Mouse (Mus musculus) ES-E14 (cell line): Measurements from ENCODE around the gene Palld. TPM values are rescaled to one million over a fixed set of nuclear protein-coding genes. Genes with fewer than 3 reads are reported as not detected.

Source experiments
- DNase-seq: peaks from one replicate; pipeline ENCODE4 v3.0.0-alpha.2; 2013; ENCODE audit warnings: low read depth, low spot score
- H3K27ac ChIP-seq: 2 replicates; pipeline ENCODE4 v1.5.1; 2012; ENCODE audit warnings: low read depth, mild to moderate bottlenecking, low read length, moderate library complexity, mixed read lengths; ENCODE audit not compliant: poor library complexity, insufficient read depth, severe bottlenecking
- H3K36me3 ChIP-seq: 2 replicates; pipeline ENCODE4 v1.6.1; 2012; ENCODE audit warnings: mild to moderate bottlenecking, low read length, moderate library complexity, mixed read lengths; ENCODE audit not compliant: control insufficient read depth, poor library complexity, insufficient read depth, severe bottlenecking
- H3K4me1 ChIP-seq, 2 experiments: fragments of 150-350 bp in 1 of 2; sonication (generic) in 1 of 2; 2 replicates each; pipeline ENCODE4 v1.6.1; 2012; ENCODE audit warnings: low read length in 2 of 2, mild to moderate bottlenecking in 1 of 2, mixed read lengths in 1 of 2; ENCODE audit not compliant: control insufficient read depth in 2 of 2, insufficient read depth in 2 of 2, poor library complexity in 1 of 2
- H3K4me3 ChIP-seq, 2 experiments: fragments of 150-350 bp in 1 of 2; sonication (generic) in 1 of 2; 2 replicates each; pipeline ENCODE4 v1.5.1; 2012; ENCODE audit warnings: low read length in 2 of 2, low read depth in 1 of 2, mild to moderate bottlenecking in 1 of 2, mixed read lengths in 1 of 2; ENCODE audit not compliant: insufficient read depth in 1 of 2, poor library complexity in 1 of 2, severe bottlenecking in 1 of 2
- H3K9ac ChIP-seq: 2 replicates; pipeline ENCODE4 v1.6.1; 2012; ENCODE audit warnings: low read depth, mild to moderate bottlenecking, low read length, mixed read lengths; ENCODE audit not compliant: poor library complexity, insufficient read depth, severe bottlenecking
- H3K9me3 ChIP-seq: fragments of 150-350 bp; sonication (generic); 2 replicates; pipeline ENCODE4 v1.6.1; 2012; ENCODE audit warnings: low read depth, mild to moderate bottlenecking, low read length; ENCODE audit not compliant: control insufficient read depth, insufficient read depth
- CHD2 ChIP-seq: IDR thresholded peaks from 2 replicates; pipeline ENCODE4 v1.6.1; 2014; ENCODE audit warnings: mild to moderate bottlenecking, low read depth, low read length, inconsistent platforms
- HCFC1 ChIP-seq: IDR thresholded peaks from 2 replicates; pipeline ENCODE4 v1.6.1; 2012; ENCODE audit warnings: low read length, inconsistent platforms, borderline replicate concordance; ENCODE audit not compliant: insufficient read depth
- MAFK ChIP-seq: IDR thresholded peaks from 2 replicates; pipeline ENCODE4 v1.6.1; 2014; ENCODE audit warnings: mild to moderate bottlenecking, low read depth, low read length, inconsistent platforms; ENCODE audit not compliant: insufficient read depth
- ZC3H11A ChIP-seq: IDR thresholded peaks from 2 replicates; pipeline ENCODE4 v1.6.1; 2012; ENCODE audit warnings: low read depth, mild to moderate bottlenecking, inconsistent platforms, low read length, borderline replicate concordance
- ZNF384 ChIP-seq: IDR thresholded peaks from 2 replicates; pipeline ENCODE4 v1.6.1; 2012; ENCODE audit warnings: low read depth, low read length, inconsistent platforms
- in situ Hi-C, 2 experiments: fragments of 600-800 bp; cut with MboI; formaldehyde crosslinking; loops; one replicate each; pipeline ENCODE4 v1.15.1; 2025; ENCODE audit warnings: low sequenced_read_pairs in 2 of 2, inconsistent platforms in 1 of 2; ENCODE audit not compliant: unreplicated experiment in 2 of 2
- total RNA-seq: library from RNA; depleted of rRNA; stranded (reverse); fragments of 300-350 nt; gene quantifications from 2 replicates; pipeline ENCODE4 v1.2.3, GENCODE M21; 2012

Palld gene
- total RNA-seq, 1 experiment, result 36.3 TPM

DNA sequence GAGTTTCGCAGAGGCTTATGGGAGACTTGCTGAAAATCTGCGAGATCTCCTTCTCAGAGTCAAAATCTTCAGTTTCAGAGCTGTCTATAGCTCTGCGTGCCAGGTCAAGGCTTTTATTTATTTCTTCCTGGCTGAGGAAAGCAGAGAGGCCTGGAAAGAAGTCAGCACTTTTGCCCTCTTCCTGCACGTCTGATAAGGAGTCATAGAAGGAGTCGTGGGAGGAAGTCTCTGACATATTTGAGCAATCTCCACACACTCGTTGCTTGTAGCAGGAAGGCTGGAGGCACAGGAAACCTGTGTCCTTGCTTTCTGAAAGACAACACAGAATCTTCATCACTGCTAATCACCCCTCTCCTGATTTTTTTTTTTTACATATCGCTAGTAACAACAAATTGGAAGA, 24.9 kb downstream of the Palld start:
- no peaks in the 10 kb centered on the region for H3K4me1 ChIP-seq
- H3K27ac ChIP-seq, result no peak overlapping the region
- no peak overlapping the region for H3K9ac ChIP-seq
- DNase-seq, result no peak
- H3K36me3 ChIP-seq, result no peaks in the 10 kb centered on the region
- in situ Hi-C loops, result loop anchor here in 1 of 2 experiments (10.0 kb wide), 2 partner anchors 173 to 343 kb away; no protein-coding TSS in a partner anchor
- H3K4me3 ChIP-seq, result peak overlapping the region in 1 of 2 experiments; percentile 54; a peak in 1 of 4 replicates
- TF ChIP-seq HCFC1 (no peak), ZC3H11A (no peak), MAFK (no peak), CHD2 (no peak), ZNF384 (no peak)
- H3K9me3 ChIP-seq, result no peaks in the 10 kb centered on the region

DNA sequence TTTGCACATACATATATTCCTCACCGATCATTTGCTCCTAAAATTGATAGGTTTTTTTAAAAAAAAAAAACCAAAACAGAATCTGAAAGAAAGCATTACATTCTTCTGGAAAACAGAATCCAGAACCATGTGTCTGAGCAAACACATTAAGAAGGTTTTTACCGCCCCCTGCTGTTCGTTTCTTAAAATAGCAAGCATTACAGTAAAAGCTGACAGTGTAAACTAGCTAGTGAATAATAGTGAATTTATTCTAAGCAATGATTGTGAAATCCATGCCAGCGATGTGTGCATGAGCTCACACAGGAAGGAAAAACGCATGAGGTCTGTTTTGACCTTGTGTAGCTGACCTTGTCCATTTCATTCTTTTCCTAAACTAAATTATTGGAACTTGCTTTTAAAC, 27.2 kb downstream of the Palld start:
- Histone ChIP-seq H3K27ac (no peak overlapping the region), H3K4me3 (no peak overlapping the region), H3K9me3 (no peaks in the 10 kb centered on the region), H3K9ac (no peak overlapping the region), H3K4me1 (no peaks in the 10 kb centered on the region), H3K36me3 (no peaks in the 10 kb centered on the region)
- DNase-seq, result peak; percentile 63
- in situ Hi-C loops, result loop anchor here in 1 of 2 experiments (10.0 kb wide), 2 partner anchors 170 to 340 kb away; no protein-coding TSS in a partner anchor
- TF ChIP-seq MAFK (peak; percentile 68; the same call in 1 of the 2 replicates), ZNF384 (no peak), ZC3H11A (peak; percentile 84; the same call in 1 of the 2 replicates)

DNA sequence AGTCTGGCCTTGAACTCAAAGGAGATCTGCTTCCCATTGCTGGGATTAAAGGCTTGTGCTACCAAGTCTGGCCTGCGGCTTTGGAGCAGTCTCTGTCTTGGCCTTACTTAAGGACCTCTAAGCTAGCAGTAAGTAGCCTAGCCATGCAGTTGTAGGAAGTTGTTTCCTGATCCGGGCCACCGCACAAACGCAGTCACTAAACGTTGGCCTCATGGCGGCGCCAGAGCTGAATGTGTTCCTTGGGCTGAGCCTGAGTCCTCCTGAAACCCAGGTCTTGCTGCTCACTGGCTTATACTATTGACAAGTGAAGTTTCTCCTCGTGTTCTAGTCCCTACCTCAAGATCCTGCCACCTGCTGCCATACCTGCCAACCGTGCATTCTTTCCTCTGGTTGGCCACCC, 28.5 kb downstream of the Palld start:
- in situ Hi-C loops, result loop anchor here (5.0 to 10.0 kb wide), 4 partner anchors 169 to 339 kb away; no protein-coding TSS in a partner anchor
- TF ChIP-seq HCFC1 (no peak), CHD2 (no peak), MAFK (no peak), ZC3H11A (0 out of 2 replicates have a peak, but pooled peaks have one; percentile 12)
- H3K4me1 ChIP-seq, result no peaks in the 10 kb centered on the region
- H3K27ac ChIP-seq, result no peak overlapping the region
- no peak overlapping the region for H3K9ac ChIP-seq
- no peaks in the 10 kb centered on the region for H3K9me3 ChIP-seq
- peak; percentile 41 for DNase-seq
- H3K4me3 ChIP-seq, result no peak overlapping the region
- H3K36me3 ChIP-seq, result no peaks in the 10 kb centered on the region

DNA sequence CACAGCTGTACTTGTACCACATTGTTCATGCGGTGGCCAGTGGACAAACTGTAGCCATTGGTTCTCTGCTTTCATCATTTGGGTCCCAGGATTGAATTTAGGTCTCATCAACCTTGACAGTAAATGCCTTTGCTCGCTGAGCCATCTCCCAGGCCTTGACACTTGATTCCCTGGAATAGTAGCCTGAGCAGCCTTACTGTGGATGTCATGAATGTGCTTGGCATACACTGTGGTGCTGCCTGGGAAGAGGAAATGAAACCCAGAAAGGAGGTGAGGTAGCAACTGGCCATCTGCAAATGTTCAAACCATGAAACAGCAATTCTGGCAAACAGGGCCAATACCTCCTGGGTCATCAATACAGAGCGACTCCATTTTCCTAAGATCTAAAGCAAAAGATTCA, 34.0 kb downstream of the Palld start:
- no peak for DNase-seq
- TF ChIP-seq MAFK (no peak), CHD2 (no peak), ZNF384 (no peak), HCFC1 (no peak), ZC3H11A (no peak)
- H3K4me3 ChIP-seq, result no peak overlapping the region
- H3K4me1 ChIP-seq, result 0 out of 4 replicates have a peak, but pooled peaks cover 0 to 3% of the 10 kb centered on the region in 2 experiments
- in situ Hi-C loops, result no loop called here
- no peaks in the 10 kb centered on the region for H3K36me3 ChIP-seq
- H3K9ac ChIP-seq, result no peak overlapping the region
- no peak overlapping the region for H3K27ac ChIP-seq
- H3K9me3 ChIP-seq, result no peaks in the 10 kb centered on the region

DNA sequence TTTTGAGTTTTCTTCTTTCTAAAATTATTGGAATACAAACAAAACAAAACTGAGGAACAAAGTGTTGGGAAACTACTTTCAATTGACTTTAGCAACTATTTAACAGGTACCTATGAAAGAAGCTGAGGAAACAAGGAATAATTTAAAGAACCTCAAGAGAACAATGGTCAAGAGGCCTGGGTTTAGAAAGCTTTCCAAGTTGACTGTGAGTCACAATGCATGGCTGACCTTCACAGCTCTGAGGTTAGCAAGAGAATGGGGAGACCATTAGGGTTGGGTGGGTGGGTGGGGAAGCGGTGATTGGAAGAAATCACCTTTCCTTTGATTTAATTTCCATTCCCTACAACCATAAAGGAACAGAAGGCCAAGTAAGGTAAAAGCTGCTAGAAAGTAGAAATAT, 35.6 kb downstream of the Palld start:
- no peaks in the 10 kb centered on the region for H3K36me3 ChIP-seq
- DNase-seq, result peak; percentile 42
- no peak overlapping the region for H3K27ac ChIP-seq
- TF ChIP-seq MAFK (no peak), CHD2 (no peak), ZC3H11A (no peak), ZNF384 (no peak), HCFC1 (no peak)
- H3K4me3 ChIP-seq, result no peak overlapping the region
- H3K4me1 ChIP-seq, result 0 out of 4 replicates have a peak, but pooled peaks cover 0 to 3% of the 10 kb centered on the region in 2 experiments
- no peaks in the 10 kb centered on the region for H3K9me3 ChIP-seq
- in situ Hi-C loops, result no loop called here
- no peak overlapping the region for H3K9ac ChIP-seq
